Comparison of ENCODE assay signal across 19 mouse cellular contexts in the genomic region with DNA sequence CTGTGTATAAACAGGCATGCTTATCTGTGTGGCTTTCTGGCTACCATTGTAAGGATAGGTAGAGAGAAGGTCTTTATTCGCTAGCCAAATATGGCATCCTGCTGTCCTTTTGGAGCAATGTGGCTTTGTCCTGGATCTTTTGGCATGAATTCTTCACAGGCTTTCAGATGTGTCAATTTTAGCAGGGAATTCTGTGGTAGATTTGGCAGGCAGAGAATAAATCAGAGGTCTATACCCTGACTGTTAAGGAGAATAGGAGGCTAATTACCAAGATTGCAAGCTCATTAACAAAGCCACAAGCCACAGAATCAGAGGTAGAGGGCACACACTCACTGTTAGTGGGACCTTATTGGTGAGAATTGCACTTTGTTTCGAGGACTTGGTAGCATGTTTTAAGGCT.
A peak's percentile ranks its signal among the peaks of the same experiment; 100 is the strongest.
DNase-seq lines count a peak whose midpoint lies in the region; ATAC-seq and TF ChIP-seq lines count a peak whose summit lies in the region.
"Had no signal": no experiment of that assay in that cellular context is flagged by ENCODE, and none has a peak within 500 bp of the region (broad histone marks: within the 10 kb centered on the region; RNA-seq: fewer than 3 reads in every experiment).

No protein-coding gene starts in this region.

- ATAC-seq in heart, embryonic 11.5 days (replicated peaks; ENCODE audit: insufficient number of reproducible peaks, low FRiP score, low TSS enrichment), result no peak
- ATAC-seq in hindbrain, embryonic 12.5 days (ENCODE audit: low FRiP score), result no peak
- ATAC-seq in forebrain, embryonic 15.5 days (replicated peaks), result peak; percentile 67
- ATAC-seq: midbrain, embryonic 16.5 days; Patski had no signal

- no peaks in the 10 kb centered on the region for H3K36me3 ChIP-seq in heart, adult 2 months (ENCODE audit: control insufficient read depth, insufficient read depth, low read length)
- no peaks in the 10 kb centered on the region for H3K36me3 ChIP-seq in heart, embryonic 11.5 days (ENCODE audit: control insufficient read depth, insufficient read depth, low read length)
- H3K36me3 ChIP-seq in hindbrain, embryonic 10.5 days, result no peaks in the 10 kb centered on the region
- no peaks in the 10 kb centered on the region for H3K36me3 ChIP-seq in hindbrain, embryonic 12.5 days
- no peaks in the 10 kb centered on the region for H3K36me3 ChIP-seq in forebrain, embryonic 15.5 days
- H3K36me3 ChIP-seq: embryonic facial prominence, embryonic 15.5 days; midbrain, embryonic 10.5 days; neural tube, embryonic 13.5 days had no signal

- no peaks in the 10 kb centered on the region for H3K9me3 ChIP-seq in heart, embryonic 11.5 days (replicated peaks; ENCODE audit: control insufficient read depth, low read length)
- no peaks in the 10 kb centered on the region for H3K9me3 ChIP-seq in hindbrain, embryonic 10.5 days
- H3K9me3 ChIP-seq in hindbrain, embryonic 12.5 days (replicated peaks), result no peaks in the 10 kb centered on the region
- no peaks in the 10 kb centered on the region for H3K9me3 ChIP-seq in forebrain, embryonic 15.5 days
- H3K9me3 ChIP-seq: embryonic facial prominence, embryonic 15.5 days; midbrain, embryonic 10.5 days; neural tube, embryonic 13.5 days had no signal

- TF ChIP-seq POLR2A in heart, adult 2 months (IDR thresholded peaks at IDR 0.05; ENCODE audit: insufficient read depth, low read depth, low read length), result no peak
- no peak for TF ChIP-seq POLR2A in brain, embryonic 14.5 days (IDR thresholded peaks at IDR 0.05; ENCODE audit: borderline replicate concordance, extremely low read depth, insufficient read depth, insufficient read length, poor library complexity, severe bottlenecking)

- 65% methylated on average over 2 of the region's 2 CpGs for WGBS in heart, adult 2 months
- WGBS in heart, embryonic 11.5 days (ENCODE audit: insufficient replicate concordance), result 86% methylated on average over 2 of the region's 2 CpGs
- 82% methylated on average over 2 of the region's 2 CpGs for WGBS in hindbrain, embryonic 10.5 days
- 80% methylated on average over 2 of the region's 2 CpGs for WGBS in hindbrain, embryonic 12.5 days
- 25% methylated on average over 2 of the region's 2 CpGs for WGBS in forebrain, embryonic 15.5 days

- DNase-seq in heart, adult 2 months, result no peak
- DNase-seq in hindbrain, embryonic 10.5 days (ENCODE audit: low spot score), result no peak
- DNase-seq in brain, embryonic 14.5 days (ENCODE audit: low read depth), result peak; percentile 90
- DNase-seq in urinary bladder, postnatal 14 days (ENCODE audit: low spot score), result no peak
- DNase-seq: adrenal gland, postnatal 36 days; cerebellum, adult 11 months; gastrocnemius, postnatal 14 days; kidney, adult 2 months; thymus, postnatal 14 days had no signal

- peaks cover 4% of the 10 kb centered on the region for H3K4me1 ChIP-seq in heart, adult 2 months (ENCODE audit: control insufficient read depth, insufficient read depth, low read length)
- peaks cover 17% of the 10 kb centered on the region for H3K4me1 ChIP-seq in heart, embryonic 11.5 days (ENCODE audit: control insufficient read depth, insufficient read depth, low read length)
- H3K4me1 ChIP-seq in hindbrain, embryonic 10.5 days (replicated peaks), result peaks cover 38% of the 10 kb centered on the region
- H3K4me1 ChIP-seq in hindbrain, embryonic 12.5 days, result peaks cover 40% of the 10 kb centered on the region
- peaks cover 49% of the 10 kb centered on the region for H3K4me1 ChIP-seq in forebrain, embryonic 15.5 days

- intact Hi-C loops in heart, adult 2 months (cut with DNase I), result loop anchor here (5.0 kb wide), 3 partner anchors 40 to 140 kb away; no protein-coding TSS in a partner anchor

- no peaks in the 10 kb centered on the region for H3K27me3 ChIP-seq in heart, adult 2 months (ENCODE audit: control insufficient read depth, insufficient read depth, low read length)
- H3K27me3 ChIP-seq in heart, embryonic 11.5 days (ENCODE audit: control insufficient read depth, insufficient read depth, low read length), result no peaks in the 10 kb centered on the region
- H3K27me3 ChIP-seq in hindbrain, embryonic 10.5 days (ENCODE audit: insufficient read depth, poor library complexity, severe bottlenecking), result no peaks in the 10 kb centered on the region
- H3K27me3 ChIP-seq in hindbrain, embryonic 12.5 days, result no peaks in the 10 kb centered on the region
- no peaks in the 10 kb centered on the region for H3K27me3 ChIP-seq in forebrain, embryonic 15.5 days
- H3K27me3 ChIP-seq: embryonic facial prominence, embryonic 15.5 days; neural tube, embryonic 13.5 days; Patski had no signal

- TF ChIP-seq EP300 in heart, adult 2 months (IDR thresholded peaks at IDR 0.05; ENCODE audit: insufficient read depth, low read depth, low read length), result no peak

- H3K9ac ChIP-seq in heart, adult 2 months (ENCODE audit: low read depth, low read length), result no peak overlapping the region
- no peak overlapping the region for H3K9ac ChIP-seq in heart, embryonic 11.5 days (ENCODE audit: low read depth, low read length)
- H3K9ac ChIP-seq in hindbrain, embryonic 12.5 days, result no peak overlapping the region
- no peak overlapping the region for H3K9ac ChIP-seq in forebrain, embryonic 15.5 days (replicated peaks)
- H3K9ac ChIP-seq: embryonic facial prominence, embryonic 15.5 days; neural tube, embryonic 13.5 days had no signal

- peak overlapping the region; percentile 45; the same call in 1 of the 2 replicates for H3K27ac ChIP-seq in heart, adult 2 months
- H3K27ac ChIP-seq in heart, embryonic 11.5 days (ENCODE audit: low read depth, low read length), result no peak overlapping the region
- H3K27ac ChIP-seq in hindbrain, embryonic 10.5 days, result peak overlapping the region; percentile 24; the same call in 1 of the 2 replicates
- H3K27ac ChIP-seq in hindbrain, embryonic 12.5 days, result no peak overlapping the region
- peak overlapping the region; percentile 84 for H3K27ac ChIP-seq in forebrain, embryonic 15.5 days (replicated peaks)
- H3K27ac ChIP-seq: kidney, postnatal 0 days; midbrain, embryonic 10.5 days had no signal

- no peak for TF ChIP-seq CTCF in heart, adult 2 months (IDR thresholded peaks at IDR 0.05)
- TF ChIP-seq CTCF in brain, embryonic 14.5 days (IDR thresholded peaks at IDR 0.05; ENCODE audit: borderline replicate concordance, extremely low read depth, insufficient read depth, insufficient read length), result no peak

- H3K4me2 ChIP-seq in heart, embryonic 11.5 days, result no peak overlapping the region
- H3K4me2 ChIP-seq in hindbrain, embryonic 12.5 days (replicated peaks), result no peak overlapping the region
- H3K4me2 ChIP-seq in forebrain, embryonic 15.5 days (replicated peaks), result no peak overlapping the region
- H3K4me2 ChIP-seq: embryonic facial prominence, embryonic 15.5 days; neural tube, embryonic 13.5 days had no signal

- no peaks in the 10 kb centered on the region for H3K79me2 ChIP-seq in heart, adult 2 months (replicated peaks; ENCODE audit: control insufficient read depth, insufficient read depth, low read length)

- H3K4me3 ChIP-seq in heart, adult 2 months, result no peak overlapping the region
- no peak overlapping the region for H3K4me3 ChIP-seq in heart, embryonic 11.5 days (ENCODE audit: low read depth, low read length)
- H3K4me3 ChIP-seq in hindbrain, embryonic 10.5 days, result no peak overlapping the region
- H3K4me3 ChIP-seq in hindbrain, embryonic 12.5 days, result no peak overlapping the region
- H3K4me3 ChIP-seq in forebrain, embryonic 15.5 days, result no peak overlapping the region
- H3K4me3 ChIP-seq: embryonic facial prominence, embryonic 15.5 days; midbrain, embryonic 10.5 days; myocyte; neural tube, embryonic 13.5 days had no signal

Comparison
In these comparisons a context has a peak if more than half of its experiments do, and no peak if none do; other contexts are left out.
1. H3K27ac ChIP-seq: peak in heart, adult 2 months (single experiment), hindbrain, embryonic 10.5 days (single experiment) and forebrain, embryonic 15.5 days (single experiment); none in heart, embryonic 11.5 days (single experiment) and hindbrain, embryonic 12.5 days (single experiment).